Mouse (Mus musculus) kidney, postnatal 14 days (tissue): ENCODE results near the gene Abcb5.

ENCODE experiments used
- DNase-seq: peaks from one replicate; pipeline ENCODE4 v3.0.0; 2022; ENCODE audit warnings: mixed read lengths

Gene Abcb5

GRCm38 (mm10) chr12:118847861-118848495 lies 118.2 kb downstream of the Abcb5 start:
- DNase-seq, result no peak

GRCm38 (mm10) chr12:118847381-118847780 lies 118.8 kb downstream of the Abcb5 start:
- DNase-seq, result no peak

GRCm38 (mm10) chr12:118846649-118847321 lies 119.4 kb downstream of the Abcb5 start:
- DNase-seq, result peak; percentile 37

- DNase-seq, result no peak
Observed at GRCm38 (mm10) chr12:118846221-118846620, 120.0 kb downstream of the Abcb5 start, which contains the start of gene Sp8. TSS of gene Sp8 (plus strand) at chr12:118846329.

DNA sequence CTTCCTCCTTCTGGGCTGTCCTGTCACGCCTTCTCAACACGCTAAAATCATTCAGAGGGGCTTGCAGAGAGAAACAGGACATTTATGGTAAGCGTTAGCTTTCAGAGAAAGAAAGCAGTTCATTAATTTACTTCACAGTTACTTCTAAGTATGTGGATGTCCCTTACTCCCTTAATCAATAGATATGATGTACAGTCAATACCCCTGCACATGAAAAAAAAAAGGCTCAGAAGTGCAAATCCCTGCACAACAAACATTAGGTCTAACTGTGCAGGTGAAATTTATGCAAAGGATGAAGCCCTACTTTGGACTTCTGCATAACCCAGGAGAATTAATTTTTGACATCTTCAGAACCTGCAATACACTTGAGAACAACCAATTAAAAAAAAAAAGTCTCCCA lies 120.9 kb downstream of the Abcb5 start:
- no peak for DNase-seq

GRCm38 (mm10) chr12:118844841-118845240 lies 121.4 kb downstream of the Abcb5 start:
- no peak for DNase-seq

DNA sequence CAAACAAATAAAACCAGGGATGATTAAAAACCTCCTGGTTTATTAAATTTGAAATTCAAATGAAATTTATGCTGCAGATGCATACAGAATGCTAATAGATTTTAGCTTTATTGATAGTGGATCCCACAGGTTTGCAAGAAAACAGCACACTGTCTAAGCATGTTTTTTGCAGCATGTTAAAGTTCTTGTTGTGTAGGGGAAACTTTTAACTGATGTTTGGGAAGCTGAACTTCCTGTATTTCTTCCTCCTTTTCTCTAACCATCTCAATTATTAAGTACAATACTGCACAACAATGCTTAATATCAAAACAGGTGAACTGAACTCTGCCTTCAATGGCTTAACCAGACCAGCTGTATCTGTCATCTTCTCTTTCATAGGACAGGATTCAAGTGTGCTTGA lies 122.1 kb downstream of the Abcb5 start:
- no peak for DNase-seq

GRCm38 (mm10) chr12:118842671-118843411 lies 123.4 kb downstream of the Abcb5 start:
- DNase-seq, result no peak

GRCm38 (mm10) chr12:118841971-118842550 lies 124.2 kb downstream of the Abcb5 start:
- no peak for DNase-seq

DNA sequence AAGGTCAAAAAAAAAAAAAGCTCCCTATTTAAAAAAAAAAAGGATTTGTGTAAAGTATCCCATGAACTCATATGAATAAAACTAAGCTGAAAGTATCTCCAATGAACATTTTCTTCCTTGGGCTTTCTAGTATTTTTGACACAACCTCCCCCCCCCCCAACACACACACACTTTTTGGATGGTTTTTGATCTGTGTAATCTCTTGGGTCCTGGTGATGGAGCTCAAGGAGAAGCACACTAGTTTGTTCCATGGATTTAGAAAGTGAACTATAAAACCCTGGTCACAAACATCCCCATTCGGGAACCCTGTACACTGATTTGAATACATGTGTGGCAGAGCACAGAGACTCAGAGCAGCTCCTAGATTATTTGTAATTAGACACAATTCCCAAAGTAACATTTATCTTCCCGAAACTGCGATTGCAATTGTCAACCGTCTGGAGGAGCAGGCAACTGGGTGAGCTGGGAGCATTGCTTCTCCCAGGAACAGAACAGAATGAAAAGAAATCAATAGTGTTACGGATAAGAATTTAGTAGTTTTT lies 124.8 kb downstream of the Abcb5 start:
- no peak for DNase-seq

GRCm38 (mm10) chr12:118840861-118841260 lies 125.4 kb downstream of the Abcb5 start:
- DNase-seq, result no peak

- DNase-seq, result no peak
Observed at GRCm38 (mm10) chr12:118840301-118840700, 125.9 kb downstream of the Abcb5 start.

DNA sequence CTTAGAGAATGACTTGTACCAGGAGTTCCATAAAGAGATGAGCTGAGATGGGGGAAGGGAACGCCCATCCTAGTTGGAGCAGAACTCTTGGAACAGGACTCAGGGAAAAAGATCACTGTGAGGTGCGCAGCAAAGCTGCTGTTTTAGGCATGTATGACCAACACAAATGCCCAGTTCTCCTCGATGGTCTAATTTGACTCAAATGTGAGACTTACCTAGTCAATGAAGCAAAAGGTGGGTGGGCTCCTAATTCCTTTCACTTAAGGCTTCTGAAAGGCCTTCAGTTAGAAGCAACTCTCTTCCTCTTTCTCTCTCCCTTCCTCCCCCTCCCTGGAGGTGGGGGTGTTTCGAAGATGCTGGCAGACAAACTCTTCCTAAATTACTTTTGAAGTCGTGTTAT lies 126.8 kb downstream of the Abcb5 start:
- DNase-seq, result no peak

DNA sequence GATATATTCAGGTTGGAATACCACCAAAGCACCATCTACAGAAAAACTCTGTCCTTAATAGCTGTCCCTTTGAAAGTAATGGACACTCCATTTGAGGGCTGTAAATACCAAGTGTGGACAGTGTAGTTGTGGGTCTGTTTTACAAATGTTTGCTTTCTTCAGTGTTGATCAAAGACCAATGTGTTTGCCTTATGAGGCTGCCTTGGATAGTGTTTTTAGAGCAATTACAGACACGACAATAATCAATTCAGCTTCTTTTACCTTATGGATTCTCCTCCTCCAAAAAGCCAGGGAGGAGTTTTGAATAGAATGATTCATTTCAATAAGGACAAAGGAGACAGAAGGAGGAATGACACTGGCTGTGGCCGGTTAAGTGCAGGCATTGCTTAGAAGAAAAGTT lies 128.0 kb downstream of the Abcb5 start:
- DNase-seq, result no peak

- DNase-seq, result no peak
Observed at GRCm38 (mm10) chr12:118837361-118837760, 128.9 kb downstream of the Abcb5 start.

- peak; percentile 59 for DNase-seq
Observed at GRCm38 (mm10) chr12:118836411-118837341, 129.5 kb downstream of the Abcb5 start.

DNA sequence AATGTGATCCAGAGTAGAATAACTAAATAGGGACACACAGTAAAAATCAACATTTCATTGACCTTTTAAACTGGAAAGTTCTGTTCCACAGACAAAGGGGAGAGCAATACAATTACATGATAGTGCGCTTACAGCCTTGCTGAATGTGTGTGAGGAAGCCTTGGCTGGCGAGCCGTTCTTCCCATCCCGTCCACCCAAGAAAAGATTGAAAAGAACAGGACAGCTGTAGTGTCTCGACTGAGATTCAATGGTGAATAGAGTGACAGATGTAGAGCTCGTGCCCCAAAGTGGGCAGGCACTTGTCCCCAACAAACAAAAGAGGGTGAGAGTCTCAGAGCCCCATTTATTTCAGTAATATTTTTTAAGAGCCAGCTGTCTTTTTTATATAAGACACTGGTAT lies 136.3 kb downstream of the Abcb5 start:
- no peak for DNase-seq
